In genomic region chr10:41282086-41282485, GRCm38 (mm10) we compare ENCODE assay signal across 30 mouse cellular contexts. TPM values are rescaled to one million over a fixed set of nuclear protein-coding genes. Genes with fewer than 3 reads are reported as not detected.
"Had no signal": no experiment of that assay in that cellular context is flagged by ENCODE, and none has a peak within 500 bp of the region (broad histone marks: within the 10 kb centered on the region; RNA-seq: fewer than 3 reads in every experiment).

No protein-coding gene starts in this region.

- DNase-seq: cerebellum, adult 9-11 months; cerebellum, postnatal 10 days; cerebellum, postnatal 14 days; cerebellum, postnatal 25 days; cerebellum, postnatal 36 days; embryo, embryonic 11 days; forebrain, postnatal 0 days; gastrocnemius, adult 2 months; gastrocnemius, postnatal 10 days; gastrocnemius, postnatal 14 days; gastrocnemius, postnatal 25 days; gastrocnemius, postnatal 36 days; heart, adult 18-20 months; heart, adult 2 months had no signal

- H3K36me3 ChIP-seq: embryonic facial prominence, embryonic 10.5 days; embryonic facial prominence, embryonic 15.5 days; forebrain, embryonic 10.5 days; forebrain, embryonic 12.5 days had no signal

- H3K27me3 ChIP-seq: embryonic facial prominence, embryonic 12.5 days; embryonic facial prominence, embryonic 13.5 days; embryonic facial prominence, embryonic 15.5 days; forebrain, embryonic 12.5 days; forebrain, embryonic 13.5 days; forebrain, embryonic 15.5 days had no signal

- H3K4me3 ChIP-seq: embryonic facial prominence, embryonic 10.5 days; embryonic facial prominence, embryonic 12.5 days; embryonic facial prominence, embryonic 13.5 days; embryonic facial prominence, embryonic 15.5 days; erythroblast, embryonic 14.5 days; forebrain, embryonic 10.5 days; forebrain, embryonic 12.5 days; forebrain, embryonic 13.5 days; forebrain, embryonic 15.5 days; gastrocnemius, adult 2 months; heart, adult 2 months; heart, embryonic 10.5 days had no signal

RNA-seq across cellular contexts. Expression of gene Ak9, which starts 21.7 kb away (rescaled TPM):
- total RNA-seq: common myeloid progenitor, adult 5-6 weeks; gastrocnemius, adult 18-20 months; gastrocnemius, adult 2 months; gastrocnemius, adult 8-10 months; gastrocnemius, postnatal 10 days; gastrocnemius, postnatal 14 days; gastrocnemius, postnatal 25 days; gastrocnemius, postnatal 36 days; gastrocnemius, postnatal 4 days; granulocyte monocyte progenitor cell, adult 5-6 weeks; heart, adult 2 months had no signal
- polyA plus RNA-seq: embryonic facial prominence, embryonic 11.5 days; erythroblast, embryonic 14.5 days had no signal
